Mouse (Mus musculus) left cerebral cortex, postnatal 25 days (tissue): ENCODE data around the gene Tns3. TPM values are rescaled to one million over a fixed set of nuclear protein-coding genes. Genes with fewer than 3 reads are reported as not detected.
A peak's percentile ranks its signal among the peaks of the same experiment; 100 is the strongest.

ENCODE experiments used
- DNase-seq, 2 experiments: peaks; one replicate each; pipeline ENCODE4 v3.0.0; 2022; ENCODE audit warnings: low spot score in 2 of 2, mixed read lengths in 1 of 2
- intact Hi-C: fragments of 180-260 bp; cut with DNase I; formaldehyde crosslinking; loops from one replicate; pipeline ENCODE4 v1.15.1; 2025
- total RNA-seq, 2 experiments: library from RNA; stranded (reverse); gene quantifications; 2 replicates each; pipeline ENCODE4 v1.2.3; 2021

The Tns3 gene
- total RNA-seq, 2 experiments from 2014 or later, result 34.9 to 38.3 TPM

GRCm38 (mm10) chr11:8684262-8684661, 19.9 kb upstream of the Tns3 start:
- intact Hi-C loops, result no loop called here
- DNase-seq, result no peak

DNA sequence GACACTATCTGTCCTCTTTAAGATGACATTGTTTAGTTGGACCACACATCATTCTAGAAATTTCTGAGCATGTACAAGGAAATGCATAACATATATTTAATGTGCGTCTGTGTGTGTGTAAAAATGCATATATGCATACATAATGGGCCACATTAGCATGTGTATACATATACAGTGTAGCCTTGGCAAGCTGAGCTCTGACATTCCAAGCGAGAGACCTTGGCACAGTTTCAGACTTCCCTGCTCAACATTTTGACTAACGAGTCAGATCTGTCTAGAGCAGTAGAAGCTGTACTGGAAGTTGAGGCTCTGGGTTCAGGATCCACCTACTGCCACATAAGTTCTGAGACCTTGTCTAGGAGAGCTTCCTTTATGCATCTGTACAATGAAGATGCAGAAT, 17.0 kb upstream of the Tns3 start:
- intact Hi-C loops, result no loop called here
- no peak for DNase-seq

- intact Hi-C loops, result no loop called here
- DNase-seq, result peak in 1 of 2 experiments; percentile 9
These were observed 16.3 kb upstream of the Tns3 start for GRCm38 (mm10) chr11:8680650-8681049.

GRCm38 (mm10) chr11:8679221-8679620, 14.9 kb upstream of the Tns3 start:
- no peak for DNase-seq
- intact Hi-C loops, result no loop called here

- peak in 1 of 2 experiments; percentile 16 for DNase-seq
- intact Hi-C loops, result no loop called here
These were observed 14.1 kb upstream of the Tns3 start for GRCm38 (mm10) chr11:8678260-8678995.

DNA sequence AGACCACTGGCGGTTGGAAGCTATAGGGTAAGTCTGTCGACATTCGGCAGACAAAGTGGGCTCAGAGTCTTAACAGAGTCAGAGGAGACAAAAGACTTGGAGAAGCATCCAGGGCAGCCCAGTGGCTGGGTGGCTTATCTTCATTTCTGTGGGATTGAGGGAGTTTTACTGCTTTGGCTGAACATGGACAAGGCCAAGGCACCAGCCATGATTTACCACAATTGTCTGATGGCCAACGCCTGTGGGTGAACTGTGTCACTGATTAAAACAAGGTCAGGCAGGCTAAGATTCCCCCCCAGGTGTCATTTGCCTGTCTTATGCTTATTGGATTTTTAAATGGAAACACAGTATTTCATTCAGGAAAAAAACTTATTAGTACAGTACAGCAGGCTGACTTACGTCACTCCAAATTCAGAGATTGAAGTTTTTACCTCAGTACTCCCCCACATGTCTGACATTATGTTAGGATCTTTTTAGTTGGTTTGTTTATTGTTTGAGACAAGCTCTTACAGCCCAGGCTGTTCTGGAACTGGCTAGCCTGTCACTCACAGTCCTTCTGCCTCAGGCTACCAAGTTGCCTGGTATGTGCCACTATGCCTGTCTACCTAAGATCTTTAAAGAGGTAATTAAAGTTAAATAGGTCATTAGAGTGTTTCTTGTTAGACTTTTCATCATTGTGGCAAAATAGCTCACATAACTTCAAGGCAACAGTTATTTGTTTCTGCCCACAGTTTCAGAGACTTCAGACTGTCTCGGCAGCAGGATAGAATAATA, 11.6 kb upstream of the Tns3 start:
- intact Hi-C loops, result no loop called here
- DNase-seq, result no peak

DNA sequence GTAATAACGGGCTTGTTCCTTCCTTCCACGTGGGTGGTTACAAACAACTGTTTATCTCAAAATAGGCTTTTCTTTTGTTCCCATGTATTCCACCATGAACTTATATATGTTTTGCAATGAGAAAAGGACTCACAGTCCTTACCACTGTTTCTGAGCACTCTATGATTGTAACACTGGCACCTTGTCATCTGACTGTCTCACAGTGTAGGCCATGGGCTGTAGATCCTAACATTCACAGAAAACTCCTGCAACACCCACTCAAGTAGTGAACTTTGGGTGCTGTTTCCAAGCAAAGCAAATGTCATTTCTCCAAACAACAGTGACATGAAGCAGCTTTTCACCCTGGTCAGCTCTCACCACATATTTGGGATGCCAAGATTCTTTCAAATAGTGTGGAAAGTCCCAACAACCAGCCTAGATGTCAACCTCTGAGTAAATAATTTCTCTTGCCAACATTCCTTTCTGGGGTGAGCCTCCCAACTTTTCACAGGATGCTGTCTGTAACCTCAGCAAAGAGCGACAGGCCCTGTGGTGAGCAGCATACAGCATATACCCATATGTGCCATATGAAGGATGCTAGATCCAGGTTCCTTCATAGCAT, 10.3 kb upstream of the Tns3 start:
- intact Hi-C loops, result no loop called here
- no peak for DNase-seq

GRCm38 (mm10) chr11:8671698-8672097, 7.4 kb upstream of the Tns3 start:
- no peak for DNase-seq
- intact Hi-C loops, result no loop called here

- no peak for DNase-seq
- intact Hi-C loops, result no loop called here
These were observed 4.8 kb upstream of the Tns3 start for GRCm38 (mm10) chr11:8669138-8669537.

- DNase-seq, result no peak
- intact Hi-C loops, result loop anchor here (5.0 kb wide), 2 partner anchors 117 to 198 kb away; no protein-coding TSS in a partner anchor
These were observed 462 bp upstream of the Tns3 start for GRCm38 (mm10) chr11:8664797-8665196.

DNA sequence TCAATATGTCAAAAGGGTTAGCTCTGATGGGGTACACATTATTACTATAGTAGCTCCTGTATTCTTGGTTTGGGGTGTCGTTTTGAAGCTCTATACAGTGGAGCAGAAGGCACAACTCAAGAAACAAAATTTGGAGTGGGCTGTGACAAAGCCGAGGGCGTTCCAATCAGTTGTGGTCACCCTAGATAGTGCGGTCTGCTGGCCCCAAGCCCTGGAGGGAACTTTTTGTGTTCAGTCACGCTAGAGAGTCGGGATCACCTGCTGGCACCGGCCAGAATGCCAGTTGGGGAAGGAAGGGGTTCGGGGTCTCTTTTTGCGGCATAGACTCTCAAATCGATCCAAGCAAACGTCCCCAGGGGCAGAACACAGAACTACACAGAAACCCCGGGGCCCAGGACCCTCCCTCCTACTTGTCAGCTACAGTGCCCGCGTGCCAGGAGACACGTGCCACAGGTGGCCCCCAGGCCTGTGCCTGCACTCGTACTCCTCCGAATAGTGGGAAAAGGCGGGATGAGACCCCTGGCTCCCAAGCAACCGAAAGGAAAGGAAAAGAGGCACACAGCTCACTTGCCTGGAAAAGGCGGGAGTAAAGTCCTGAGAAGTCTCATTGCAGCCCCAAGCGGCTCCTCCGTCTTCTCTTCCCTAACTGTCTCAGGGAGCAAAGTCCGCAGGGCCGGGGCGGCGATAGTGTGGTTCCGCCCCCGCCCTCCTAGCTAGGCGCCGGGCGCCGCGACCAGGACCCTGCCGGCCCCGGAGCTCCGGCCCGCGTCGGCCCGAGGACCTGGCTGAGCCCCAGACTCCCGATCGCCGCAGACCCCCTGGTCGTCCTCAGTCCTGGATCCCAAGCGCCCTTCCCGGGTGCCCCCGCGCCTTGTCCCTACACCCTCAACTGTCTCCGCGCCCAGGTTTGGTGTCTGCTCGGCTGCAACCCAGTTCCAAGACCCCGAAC, 617 bp downstream of the Tns3 start:
- no peak for DNase-seq

DNA sequence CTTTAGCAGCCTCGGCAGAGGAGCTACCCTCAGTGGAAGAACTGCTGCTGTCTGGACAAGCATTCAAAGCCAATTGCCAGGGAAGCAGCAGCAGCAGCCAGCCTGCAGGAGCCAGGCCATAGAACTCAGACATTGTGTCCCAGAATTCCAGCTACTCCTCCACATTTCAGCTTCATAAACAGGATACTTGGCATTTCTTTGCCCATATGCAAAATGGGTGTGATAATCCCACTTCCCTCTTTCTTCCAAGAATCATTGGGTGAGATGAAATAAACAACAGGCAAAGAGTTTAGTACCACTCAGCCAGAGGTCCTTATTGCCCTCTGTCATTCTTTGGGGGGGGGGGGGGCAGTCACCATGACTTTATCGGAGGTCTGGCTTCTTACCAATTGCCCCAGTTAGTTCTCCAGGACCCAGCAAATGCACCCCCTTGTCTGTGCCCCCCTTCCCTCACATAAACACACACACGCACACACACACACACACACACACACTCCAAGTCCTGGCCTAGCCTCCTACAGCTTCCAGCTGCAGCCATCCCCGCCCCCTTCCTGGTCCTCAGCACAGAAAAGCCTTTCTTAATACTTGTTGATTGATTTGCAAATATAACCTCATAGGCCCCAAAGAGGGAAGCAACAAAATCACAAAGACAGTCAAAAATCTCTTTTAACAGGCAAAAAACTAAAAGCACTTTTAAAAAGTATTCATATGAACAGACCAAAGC, 1.5 kb downstream of the Tns3 start:
- DNase-seq, result no peak
- intact Hi-C loops, result loop anchor here (5.0 kb wide), 2 partner anchors 116 to 199 kb away; no protein-coding TSS in a partner anchor

More for the DNA sequence above, 617 bp downstream of the Tns3 start:
- intact Hi-C loops, result loop anchor here (5.0 kb wide), 2 partner anchors 116 to 199 kb away; no protein-coding TSS in a partner anchor

DNA sequence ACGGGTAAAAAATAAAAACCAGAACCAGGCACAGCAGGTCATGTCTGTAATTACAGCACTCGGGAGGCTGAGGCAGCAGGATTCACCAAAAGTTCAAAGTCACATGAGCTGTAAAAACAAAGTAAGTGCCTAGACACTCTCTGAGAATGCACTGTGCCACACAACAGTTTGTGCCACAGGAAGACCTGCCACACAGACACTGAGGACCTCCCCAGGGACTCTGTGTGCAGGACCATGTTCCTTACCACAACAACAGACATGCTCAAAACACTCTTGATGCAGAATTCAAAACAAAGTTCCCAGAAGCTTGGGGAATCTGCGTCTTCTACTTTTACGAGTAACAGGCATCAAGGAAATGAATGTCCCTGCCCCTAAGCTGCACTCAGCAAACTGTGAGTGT, 3.4 kb downstream of the Tns3 start:
- intact Hi-C loops, result loop anchor here (5.0 kb wide), 2 partner anchors 114 to 201 kb away; no protein-coding TSS in a partner anchor
- no peak for DNase-seq

GRCm38 (mm10) chr11:8659851-8660250, 4.5 kb downstream of the Tns3 start:
- peak in 1 of 2 experiments; percentile 33 for DNase-seq
- intact Hi-C loops, result loop anchor here (5.0 kb wide), 2 partner anchors 113 to 202 kb away; no protein-coding TSS in a partner anchor

GRCm38 (mm10) chr11:8659061-8659460, 5.3 kb downstream of the Tns3 start:
- intact Hi-C loops, result no loop called here

GRCm38 (mm10) chr11:8657493-8657892, 6.8 kb downstream of the Tns3 start:
- DNase-seq, result peak in 1 of 2 experiments; percentile 20
- intact Hi-C loops, result no loop called here

More at GRCm38 (mm10) chr11:8659061-8659460, 5.3 kb downstream of the Tns3 start:
- no peak for DNase-seq

- intact Hi-C loops, result no loop called here
- no peak for DNase-seq
These were observed 7.6 kb downstream of the Tns3 start for GRCm38 (mm10) chr11:8656448-8657393.
